Mouse (Mus musculus) liver, postnatal 0 days (tissue): Measurements from ENCODE around the gene Oard1. TPM values are rescaled to one million over a fixed set of nuclear protein-coding genes. Genes with fewer than 3 reads are reported as not detected.

Experiments
- ATAC-seq: fragments of 200-750 bp; cut with Nextera tagmentation; 2 replicates; pipeline ENCODE4 v1.8.0; 2017; ENCODE audit warnings: mild to moderate bottlenecking, moderate library complexity
- DNase-seq: peaks from one replicate; pipeline ENCODE4 v3.0.0-alpha.2; 2016
- H3K27ac ChIP-seq: fragments of 300-500 bp; sonication (generic); 2 replicates; pipeline ENCODE4 v1.5.1; 2014; ENCODE audit warnings: antibody characterized with exemption, moderate library complexity, mild to moderate bottlenecking, low read depth
- H3K27me3 ChIP-seq: fragments of 300-500 bp; sonication (generic); 2 replicates; pipeline ENCODE4 v1.6.1; 2014; ENCODE audit warnings: low read length, control low read depth, mixed read lengths; ENCODE audit not compliant: insufficient read depth
- H3K36me3 ChIP-seq: fragments of 300-500 bp; sonication (generic); replicated peaks from 2 replicates; pipeline ENCODE4 v1.6.1; 2014; ENCODE audit warnings: mild to moderate bottlenecking, control low read depth, low read length, moderate library complexity, mixed read lengths; ENCODE audit not compliant: insufficient read depth
- H3K4me1 ChIP-seq: fragments of 300-500 bp; sonication (generic); 2 replicates; pipeline ENCODE4 v1.6.1; 2014; ENCODE audit warnings: antibody characterized with exemption, mild to moderate bottlenecking, control low read depth; ENCODE audit not compliant: insufficient read depth
- H3K4me2 ChIP-seq: fragments of 300-500 bp; sonication (generic); 2 replicates; pipeline ENCODE4 v1.6.1; 2014; ENCODE audit warnings: low read depth, mild to moderate bottlenecking, low read length, moderate library complexity, mixed read lengths
- H3K4me3 ChIP-seq: fragments of 300-500 bp; sonication (generic); 2 replicates; pipeline ENCODE4 v1.5.1; 2014; ENCODE audit warnings: low read depth, low read length
- H3K9ac ChIP-seq: fragments of 300-500 bp; sonication (generic); replicated peaks from 2 replicates; pipeline ENCODE4 v1.6.1; 2014; ENCODE audit warnings: mild to moderate bottlenecking, moderate library complexity
- H3K9me3 ChIP-seq: fragments of 300-500 bp; sonication (generic); 2 replicates; pipeline ENCODE4 v1.6.1; 2016; ENCODE audit warnings: mild to moderate bottlenecking, control low read depth, low read length, mixed read lengths
- CTCF ChIP-seq: sonication (generic); IDR thresholded peaks from 2 replicates; pipeline ENCODE4 v1.5.1; 2016; ENCODE audit warnings: antibody characterized with exemption, low read depth
- EP300 ChIP-seq: IDR thresholded peaks from 2 replicates; pipeline ENCODE4 v1.6.1; 2016; ENCODE audit warnings: antibody characterized with exemption, low read depth, mild to moderate bottlenecking
- WGBS: fragments of 180-500 bp; shearing (Covaris S2); extraction: QIAGEN DNeasy Blood & Tissue Kit; methylation state at CpG from one replicate; pipeline ENCODE4 v1.1.7; 2014; ENCODE audit not compliant: insufficient replicate concordance; 5-methylcytosine and 5-hydroxymethylcytosine counted together
- polyA plus RNA-seq: library from polyadenylated mRNA; unstranded; fragments of >200 nt; fragmentation: Nextera tagmentation; extraction: Ambion mirVana; gene quantifications from 2 replicates; pipeline ENCODE4 v1.2.1, GENCODE M21; 2015

Gene Oard1
- polyA plus RNA-seq, 1 experiment from 2014 or later = 30.1 TPM

- Histone ChIP-seq H3K27me3 (no peaks in the 10 kb centered on the region), H3K9ac (no peak overlapping the region), H3K4me2 (peak overlapping the region; percentile 39), H3K9me3 (no peaks in the 10 kb centered on the region), H3K27ac (peak overlapping the region; percentile 63), H3K36me3 (no peaks in the 10 kb centered on the region), H3K4me1 (peaks cover 27% of the 10 kb centered on the region), H3K4me3 (no peak overlapping the region)
- TF ChIP-seq EP300 (no peak), CTCF (no peak)
- DNase-seq (peak; percentile 41), ATAC-seq (peak; percentile 50)
- WGBS = 24% methylated on average over 9 of the region's 9 CpGs
Observed at GRCm38 (mm10) chr17:48425823-48426612, 16.2 kb downstream of the Oard1 start.

DNA sequence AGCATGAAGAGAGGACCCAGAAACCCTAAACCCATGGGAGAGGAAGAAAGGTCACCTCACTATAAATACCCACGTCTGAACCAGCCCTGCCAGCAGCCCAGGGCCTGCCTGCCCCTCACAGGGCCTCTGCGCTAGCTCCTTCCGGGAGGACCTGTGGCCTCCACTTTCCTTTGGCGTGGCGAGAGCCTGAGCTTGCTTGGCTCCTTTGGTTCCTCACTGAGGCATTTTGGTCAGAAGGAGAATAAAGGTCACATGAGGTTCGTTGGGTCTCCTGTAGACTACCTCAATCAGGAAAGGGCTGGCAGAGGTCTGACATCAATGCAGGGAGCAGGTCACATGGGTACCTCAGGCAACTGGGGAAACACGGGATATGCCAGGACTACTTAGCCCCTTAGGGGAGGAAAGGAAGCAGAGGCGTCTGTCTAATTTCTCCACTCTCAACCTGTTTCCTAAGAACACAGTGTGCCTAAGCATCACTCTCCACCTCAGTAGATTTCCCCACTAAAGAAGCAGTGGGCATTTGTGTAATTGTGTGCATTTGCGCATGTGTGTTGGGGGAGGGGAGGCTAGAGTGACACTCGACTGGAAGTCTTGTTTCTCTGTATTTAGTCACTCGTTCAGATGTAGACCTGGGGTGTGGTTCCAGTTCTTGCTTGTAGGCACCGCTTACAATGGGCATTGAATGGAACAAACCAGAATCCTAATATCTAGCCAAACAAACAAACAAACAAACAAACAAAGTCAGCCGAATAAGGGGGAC lies 17.4 kb downstream of the Oard1 start:
- no peaks in the 10 kb centered on the region for H3K9me3 ChIP-seq
- 37% methylated on average over 13 of the region's 13 CpGs for WGBS
- TF ChIP-seq EP300 (0 out of 2 replicates have a peak, but pooled peaks have one; percentile 35), CTCF (no peak)
- H3K27me3 ChIP-seq = no peaks in the 10 kb centered on the region
- H3K4me3 ChIP-seq = no peak overlapping the region
- peak; percentile 54 for DNase-seq
- peak; percentile 33 for ATAC-seq
- no peaks in the 10 kb centered on the region for H3K36me3 ChIP-seq
- peak overlapping the region; percentile 74 for H3K27ac ChIP-seq
- H3K4me1 ChIP-seq = peaks cover 30% of the 10 kb centered on the region
- peak overlapping the region; percentile 29; the same call in 1 of the 2 replicates for H3K4me2 ChIP-seq
- no peak overlapping the region; the same call in 1 of the 2 replicates for H3K9ac ChIP-seq

DNA sequence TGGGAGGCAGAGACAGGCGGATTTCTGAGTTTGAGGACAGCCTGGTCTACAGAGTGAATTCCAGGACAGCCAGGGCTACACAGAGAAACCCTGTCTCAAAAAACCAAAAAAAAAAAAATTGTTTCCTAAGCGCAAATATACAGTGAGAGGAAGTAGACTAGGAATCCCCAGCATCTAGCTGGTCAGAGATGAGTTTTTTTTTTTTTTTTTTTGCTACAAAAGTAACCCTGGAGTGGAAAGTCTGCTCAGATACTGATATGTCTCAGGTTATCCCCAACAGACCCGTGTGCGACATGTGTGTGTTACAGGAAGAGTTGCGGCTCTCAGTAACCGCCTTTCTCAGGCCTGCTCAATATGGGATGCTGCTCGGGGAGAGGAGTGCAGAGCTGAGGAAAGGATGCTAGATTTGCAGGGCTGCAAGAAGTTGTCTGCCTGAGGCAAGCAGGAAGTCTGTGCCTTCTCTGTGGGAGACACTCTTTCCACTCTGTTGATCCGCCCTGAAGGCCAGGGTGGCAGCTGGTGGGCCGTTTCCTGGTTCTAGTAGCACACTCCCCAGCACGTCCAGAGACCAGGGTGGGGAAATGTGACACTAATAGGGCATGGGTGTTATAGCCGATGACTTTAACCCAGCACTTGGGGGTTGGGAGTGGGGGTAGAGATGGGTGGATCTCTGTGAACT lies 18.2 kb downstream of the Oard1 start:
- TF ChIP-seq CTCF (no peak), EP300 (no peak)
- no peaks in the 10 kb centered on the region for H3K36me3 ChIP-seq
- no peak for DNase-seq
- peak; percentile 28; the same call in 1 of the 2 replicates for ATAC-seq
- H3K9ac ChIP-seq = no peak overlapping the region
- no peaks in the 10 kb centered on the region for H3K9me3 ChIP-seq
- no peaks in the 10 kb centered on the region for H3K27me3 ChIP-seq
- H3K4me3 ChIP-seq = no peak overlapping the region
- 44% methylated on average over 11 of the region's 11 CpGs for WGBS
- peak overlapping the region; percentile 74 for H3K27ac ChIP-seq
- peaks cover 30% of the 10 kb centered on the region for H3K4me1 ChIP-seq
- no peak overlapping the region for H3K4me2 ChIP-seq

- no peak overlapping the region for H3K4me3 ChIP-seq
- no peak overlapping the region; the same call in 1 of the 2 replicates for H3K27ac ChIP-seq
- H3K4me2 ChIP-seq = no peak overlapping the region
- TF ChIP-seq CTCF (no peak), EP300 (no peak)
- WGBS = 42% methylated on average over 5 of the region's 5 CpGs
- DNase-seq = no peak
- H3K27me3 ChIP-seq = no peaks in the 10 kb centered on the region
- no peaks in the 10 kb centered on the region for H3K36me3 ChIP-seq
- peaks cover 30% of the 10 kb centered on the region for H3K4me1 ChIP-seq
- no peaks in the 10 kb centered on the region for H3K9me3 ChIP-seq
- no peak overlapping the region for H3K9ac ChIP-seq
- ATAC-seq = no peak
Observed at GRCm38 (mm10) chr17:48430394-48430793, 20.6 kb downstream of the Oard1 start.

DNA sequence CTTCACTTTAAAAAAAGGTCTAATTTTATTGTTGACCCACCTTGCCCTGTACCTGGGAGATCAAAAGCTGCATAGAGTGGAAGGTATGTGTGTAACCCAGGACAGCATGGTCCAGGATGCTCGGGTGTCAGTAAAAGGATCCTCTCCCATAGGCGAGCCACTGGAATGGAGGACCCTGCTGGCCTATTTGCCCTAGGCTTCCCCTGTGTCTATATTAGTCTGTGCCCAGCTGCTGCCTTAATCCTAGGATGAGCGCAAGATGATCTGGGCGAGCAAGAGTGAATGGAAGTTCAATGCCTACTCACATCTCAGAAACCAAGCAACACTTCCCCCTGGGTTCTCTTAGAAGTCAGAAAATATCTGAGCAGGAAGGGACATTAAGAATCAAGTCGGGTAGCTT lies 21.2 kb downstream of the Oard1 start:
- 59% methylated on average over 5 of the region's 5 CpGs for WGBS
- no peak overlapping the region for H3K4me2 ChIP-seq
- ATAC-seq (no peak), DNase-seq (no peak)
- no peak overlapping the region for H3K9ac ChIP-seq
- no peaks in the 10 kb centered on the region for H3K27me3 ChIP-seq
- TF ChIP-seq CTCF (no peak), EP300 (no peak)
- peaks cover 23% of the 10 kb centered on the region for H3K4me1 ChIP-seq
- H3K36me3 ChIP-seq = no peaks in the 10 kb centered on the region
- no peak overlapping the region for H3K4me3 ChIP-seq
- H3K27ac ChIP-seq = no peak overlapping the region
- no peaks in the 10 kb centered on the region for H3K9me3 ChIP-seq
